Mouse (Mus musculus) neural tube, embryonic 12.5 days (tissue): Measurements from ENCODE around the gene Hist2h2ac. TPM values are rescaled to one million over a fixed set of nuclear protein-coding genes. Genes with fewer than 3 reads are reported as not detected.

Source experiments
- ATAC-seq: fragments of 200-750 bp; cut with Nextera tagmentation; 2 replicates; pipeline ENCODE4 v1.8.0; 2017; ENCODE audit warnings: low read depth, mild to moderate bottlenecking, moderate TSS enrichment, moderate library complexity; ENCODE audit not compliant: low FRiP score
- H3K27ac ChIP-seq: fragments of 300-500 bp; sonication (generic); 2 replicates; pipeline ENCODE4 v1.5.1; 2016
- H3K27me3 ChIP-seq: fragments of 300-500 bp; sonication (generic); replicated peaks from 2 replicates; pipeline ENCODE4 v1.6.1; 2016; ENCODE audit warnings: mild to moderate bottlenecking
- H3K36me3 ChIP-seq: fragments of 300-500 bp; sonication (generic); 2 replicates; pipeline ENCODE4 v1.6.1; 2016; ENCODE audit warnings: mild to moderate bottlenecking
- H3K4me1 ChIP-seq: fragments of 300-500 bp; sonication (generic); 2 replicates; pipeline ENCODE4 v1.6.1; 2016
- H3K4me2 ChIP-seq: fragments of 300-500 bp; sonication (generic); replicated peaks from 2 replicates; pipeline ENCODE4 v1.6.1; 2016; ENCODE audit warnings: mild to moderate bottlenecking
- H3K4me3 ChIP-seq: fragments of 300-500 bp; sonication (generic); 2 replicates; pipeline ENCODE4 v1.5.1; 2016
- H3K9ac ChIP-seq: fragments of 300-500 bp; sonication (generic); 2 replicates; pipeline ENCODE4 v1.6.1; 2016; ENCODE audit warnings: mild to moderate bottlenecking
- H3K9me3 ChIP-seq: fragments of 300-500 bp; sonication (generic); 2 replicates; pipeline ENCODE4 v1.6.1; 2016; ENCODE audit warnings: mild to moderate bottlenecking
- WGBS: fragments of 180-500 bp; shearing (Covaris S2); methylation state at CpG from one replicate; pipeline ENCODE4 v1.1.7; 2016; 5-methylcytosine and 5-hydroxymethylcytosine counted together
- polyA plus RNA-seq: library from polyadenylated mRNA; unstranded; fragments of >200 nt; fragmentation: Nextera tagmentation; extraction: Ambion mirVana; gene quantifications from 2 replicates; pipeline ENCODE4 v1.2.1, GENCODE M21; 2016

Hist2h2ac gene
- polyA plus RNA-seq, 1 experiment from 2014 or later = 5.7 TPM

- WGBS = 1% methylated on average over 19 of the region's 19 CpGs
- peak overlapping the region; percentile 78 for H3K4me2 ChIP-seq
- H3K36me3 ChIP-seq = no peaks in the 10 kb centered on the region
- H3K9ac ChIP-seq = peak overlapping the region; percentile 84
- peaks cover 20% of the 10 kb centered on the region for H3K4me1 ChIP-seq
- no peaks in the 10 kb centered on the region for H3K9me3 ChIP-seq
- H3K27ac ChIP-seq = peak overlapping the region; percentile 92
- ATAC-seq = peak; percentile 83
- peak overlapping the region; percentile 50 for H3K4me3 ChIP-seq
- H3K27me3 ChIP-seq = no peaks in the 10 kb centered on the region
These were observed 41.7 kb upstream of the Hist2h2ac start for GRCm38 (mm10) chr3:96262216-96262875.

GRCm38 (mm10) chr3:96261623-96262022 lies 40.9 kb upstream of the Hist2h2ac start:
- 71% methylated on average over 3 of the region's 3 CpGs for WGBS
- Histone ChIP-seq H3K36me3 (no peaks in the 10 kb centered on the region), H3K4me2 (peak overlapping the region; percentile 78), H3K9me3 (no peaks in the 10 kb centered on the region), H3K27me3 (no peaks in the 10 kb centered on the region), H3K27ac (peak overlapping the region; percentile 92), H3K4me1 (peaks cover 20% of the 10 kb centered on the region), H3K9ac (peak overlapping the region; percentile 84; the same call in 1 of the 2 replicates), H3K4me3 (peak overlapping the region; percentile 50; the same call in 1 of the 2 replicates)
- ATAC-seq = no peak

- Histone ChIP-seq H3K4me1 (peaks cover 20% of the 10 kb centered on the region), H3K27me3 (no peaks in the 10 kb centered on the region), H3K9me3 (no peaks in the 10 kb centered on the region), H3K4me3 (no peak overlapping the region), H3K4me2 (no peak overlapping the region), H3K36me3 (no peaks in the 10 kb centered on the region), H3K9ac (no peak overlapping the region), H3K27ac (no peak overlapping the region)
- no peak for ATAC-seq
- WGBS = 87% methylated on average over 5 of the region's 5 CpGs
These were observed 39.5 kb upstream of the Hist2h2ac start for GRCm38 (mm10) chr3:96260220-96260619.

GRCm38 (mm10) chr3:96257190-96257589 lies 36.5 kb upstream of the Hist2h2ac start:
- H3K4me1 ChIP-seq = peaks cover 7% of the 10 kb centered on the region; the same call in 1 of the 2 replicates
- WGBS = 84% methylated on average over 3 of the region's 3 CpGs
- H3K36me3 ChIP-seq = no peaks in the 10 kb centered on the region
- ATAC-seq = no peak
- H3K4me2 ChIP-seq = no peak overlapping the region
- no peak overlapping the region for H3K4me3 ChIP-seq
- H3K27ac ChIP-seq = no peak overlapping the region
- H3K9ac ChIP-seq = no peak overlapping the region
- H3K27me3 ChIP-seq = no peaks in the 10 kb centered on the region
- H3K9me3 ChIP-seq = no peaks in the 10 kb centered on the region

GRCm38 (mm10) chr3:96255926-96256593 lies 35.4 kb upstream of the Hist2h2ac start:
- no peak overlapping the region for H3K27ac ChIP-seq
- no peak overlapping the region for H3K4me3 ChIP-seq
- no peak for ATAC-seq
- no peaks in the 10 kb centered on the region for H3K9me3 ChIP-seq
- no peak overlapping the region for H3K9ac ChIP-seq
- WGBS = 80% methylated on average over 5 of the region's 5 CpGs
- no peaks in the 10 kb centered on the region for H3K4me1 ChIP-seq
- H3K36me3 ChIP-seq = no peaks in the 10 kb centered on the region
- H3K4me2 ChIP-seq = no peak overlapping the region
- H3K27me3 ChIP-seq = no peaks in the 10 kb centered on the region

GRCm38 (mm10) chr3:96254683-96255355 lies 34.1 kb upstream of the Hist2h2ac start:
- Histone ChIP-seq H3K27ac (no peak overlapping the region), H3K27me3 (no peaks in the 10 kb centered on the region), H3K4me2 (no peak overlapping the region), H3K9ac (no peak overlapping the region), H3K36me3 (no peaks in the 10 kb centered on the region), H3K9me3 (no peaks in the 10 kb centered on the region), H3K4me3 (no peak overlapping the region), H3K4me1 (no peaks in the 10 kb centered on the region)
- no peak for ATAC-seq
- 67% methylated on average over 10 of the region's 10 CpGs for WGBS

- H3K9ac ChIP-seq = no peak overlapping the region
- H3K27ac ChIP-seq = no peak overlapping the region
- no peaks in the 10 kb centered on the region for H3K36me3 ChIP-seq
- peaks cover 13% of the 10 kb centered on the region; the same call in 1 of the 2 replicates for H3K4me1 ChIP-seq
- ATAC-seq = no peak
- H3K4me3 ChIP-seq = no peak overlapping the region
- no peaks in the 10 kb centered on the region for H3K9me3 ChIP-seq
- no peaks in the 10 kb centered on the region for H3K27me3 ChIP-seq
- 88% methylated on average over 3 of the region's 3 CpGs for WGBS
- H3K4me2 ChIP-seq = no peak overlapping the region
These were observed 31.1 kb upstream of the Hist2h2ac start for GRCm38 (mm10) chr3:96251787-96252186.

- Histone ChIP-seq H3K27me3 (no peaks in the 10 kb centered on the region), H3K9ac (no peak overlapping the region), H3K4me1 (peaks cover 13% of the 10 kb centered on the region; the same call in 1 of the 2 replicates), H3K4me2 (no peak overlapping the region), H3K27ac (no peak overlapping the region), H3K4me3 (no peak overlapping the region), H3K9me3 (no peaks in the 10 kb centered on the region), H3K36me3 (no peaks in the 10 kb centered on the region)
- no peak for ATAC-seq
- WGBS = 65% methylated on average over 3 of the region's 3 CpGs
These were observed 30.2 kb upstream of the Hist2h2ac start for GRCm38 (mm10) chr3:96250890-96251289.

- Histone ChIP-seq H3K4me3 (no peak overlapping the region), H3K27ac (no peak overlapping the region), H3K9ac (no peak overlapping the region), H3K4me1 (peaks cover 18% of the 10 kb centered on the region), H3K9me3 (no peaks in the 10 kb centered on the region), H3K36me3 (no peaks in the 10 kb centered on the region), H3K27me3 (no peaks in the 10 kb centered on the region), H3K4me2 (peak overlapping the region; percentile 58; the same call in 1 of the 2 replicates)
- WGBS = 53% methylated on average over 4 of the region's 4 CpGs
- no peak for ATAC-seq
These were observed 28.3 kb upstream of the Hist2h2ac start for GRCm38 (mm10) chr3:96249034-96249345.

- Histone ChIP-seq H3K27ac (no peak overlapping the region), H3K9me3 (no peaks in the 10 kb centered on the region), H3K27me3 (no peaks in the 10 kb centered on the region), H3K4me2 (peak overlapping the region; percentile 58), H3K36me3 (no peaks in the 10 kb centered on the region), H3K4me1 (peaks cover 18% of the 10 kb centered on the region), H3K9ac (no peak overlapping the region), H3K4me3 (0 out of 2 replicates have a peak overlapping the region, but pooled peaks have one; percentile 7)
- ATAC-seq = no peak
- 46% methylated on average over 6 of the region's 6 CpGs for WGBS
These were observed 27.7 kb upstream of the Hist2h2ac start for GRCm38 (mm10) chr3:96248141-96249033.

- Histone ChIP-seq H3K9me3 (no peaks in the 10 kb centered on the region), H3K4me2 (peak overlapping the region; percentile 58), H3K27me3 (no peaks in the 10 kb centered on the region), H3K9ac (peak overlapping the region; percentile 59), H3K4me1 (peaks cover 18% of the 10 kb centered on the region), H3K27ac (no peak overlapping the region), H3K4me3 (peak overlapping the region; percentile 34), H3K36me3 (no peaks in the 10 kb centered on the region)
- 3% methylated on average over 11 of the region's 11 CpGs for WGBS
- ATAC-seq = no peak
These were observed 26.9 kb upstream of the Hist2h2ac start for GRCm38 (mm10) chr3:96247356-96248140.
